Comparison of ENCODE assay signal across 8 mouse cellular contexts in the genomic region with DNA sequence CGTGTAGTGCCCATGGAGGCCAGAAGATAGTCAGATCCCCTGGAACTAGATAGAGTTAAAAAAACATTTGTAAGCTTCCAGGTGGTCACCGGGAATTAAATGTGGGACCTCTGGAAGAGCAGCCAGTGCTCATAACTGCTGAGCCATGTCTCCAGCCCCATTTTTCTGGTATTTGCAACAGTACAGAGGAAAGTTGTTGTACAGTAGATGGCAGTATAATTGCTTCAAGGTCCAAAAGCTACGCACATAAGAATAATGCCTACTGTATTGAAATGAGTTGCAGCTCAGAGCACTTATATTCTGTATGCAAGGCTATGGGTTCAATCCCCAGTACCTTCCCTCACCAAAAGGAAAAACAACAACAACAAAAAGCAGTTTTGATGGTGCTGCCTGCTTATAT. TPM values are rescaled to one million over a fixed set of nuclear protein-coding genes. Genes with fewer than 3 reads are reported as not detected.
DNase-seq lines count a peak whose midpoint lies in the region; ATAC-seq and TF ChIP-seq lines count a peak whose summit lies in the region.

No protein-coding gene starts in this region.

- H3K27ac ChIP-seq in hindbrain, embryonic 14.5 days: no peak overlapping the region
- H3K27ac ChIP-seq in midbrain, embryonic 14.5 days (replicated peaks; ENCODE audit: low read depth, low read length): no peak overlapping the region

- in situ Hi-C loops in Patski (cut with MboI; ENCODE audit: low pct_unique_long_range_greater_than_20kb): loop anchor here (5.0 kb wide), 1 partner anchor 96 kb away; no protein-coding TSS in a partner anchor

- peak; percentile 62 for TF ChIP-seq CTCF in Patski (IDR thresholded peaks at IDR 0.05)

- no peak overlapping the region for H3K9ac ChIP-seq in hindbrain, embryonic 14.5 days
- H3K9ac ChIP-seq in midbrain, embryonic 14.5 days (replicated peaks; ENCODE audit: low read length): no peak overlapping the region

- H3K36me3 ChIP-seq in hindbrain, embryonic 14.5 days (replicated peaks; ENCODE audit: control insufficient read depth, insufficient read depth): peaks cover 28% of the 10 kb centered on the region
- peaks cover 21% of the 10 kb centered on the region for H3K36me3 ChIP-seq in midbrain, embryonic 14.5 days (ENCODE audit: control insufficient read depth, insufficient read depth, low read length)

- H3K9me3 ChIP-seq in hindbrain, embryonic 14.5 days (ENCODE audit: control insufficient read depth, low read length): no peaks in the 10 kb centered on the region
- H3K9me3 ChIP-seq in midbrain, embryonic 14.5 days (ENCODE audit: control insufficient read depth, low read length): no peaks in the 10 kb centered on the region

- H3K27me3 ChIP-seq in Patski: no peaks in the 10 kb centered on the region
- no peaks in the 10 kb centered on the region for H3K27me3 ChIP-seq in hindbrain, embryonic 14.5 days (ENCODE audit: control insufficient read depth, insufficient read depth, low read length)
- H3K27me3 ChIP-seq in midbrain, embryonic 14.5 days (ENCODE audit: control insufficient read depth, insufficient read depth, low read length): no peaks in the 10 kb centered on the region

- peak overlapping the region; percentile 86 for H3K4me2 ChIP-seq in hindbrain, embryonic 14.5 days (replicated peaks)
- peak overlapping the region; percentile 93 for H3K4me2 ChIP-seq in midbrain, embryonic 14.5 days (ENCODE audit: low read length)

- ATAC-seq in Patski: no peak
- no peak for ATAC-seq in hindbrain, embryonic 14.5 days (ENCODE audit: low FRiP score)
- ATAC-seq in midbrain, embryonic 14.5 days (ENCODE audit: low FRiP score, low TSS enrichment): no peak
- no peak for ATAC-seq in activated CD4-positive, CD25-positive, alpha-beta regulatory T cell, adult 4 months

- POLR2A ChIA-PET in Patski (lab: Charles Lee): interaction anchor here (1.2 kb wide), 1 partner anchor 18 kb away, joined by 3 read pairs; no protein-coding TSS in a partner anchor

- CTCF ChIA-PET in Patski (lab: Charles Lee): interaction anchor here (1.0 to 5.8 kb wide), 5 partner anchors 10 to 99 kb away, joined by 3 to 23 read pairs (median 7); partner anchors contain the start of gene Lipt1

- 73% methylated on average over 3 of the region's 3 CpGs for WGBS in hindbrain, embryonic 14.5 days
- 77% methylated on average over 3 of the region's 3 CpGs for WGBS in midbrain, embryonic 14.5 days

- H3K4me1 ChIP-seq in hindbrain, embryonic 14.5 days (replicated peaks; ENCODE audit: control insufficient read depth, insufficient read depth, low read length): peaks cover 17% of the 10 kb centered on the region
- H3K4me1 ChIP-seq in midbrain, embryonic 14.5 days (ENCODE audit: control insufficient read depth, insufficient read depth, low read length): peaks cover 13% of the 10 kb centered on the region

- peak overlapping the region; percentile 60 for H3K4me3 ChIP-seq in hindbrain, embryonic 14.5 days (replicated peaks; ENCODE audit: low read length)
- no peak overlapping the region for H3K4me3 ChIP-seq in midbrain, embryonic 14.5 days (replicated peaks; ENCODE audit: low read depth, low read length)

- DNase-seq in kidney, adult 18-20 months: peak; percentile 9
- DNase-seq in kidney, adult 11 months: no peak
- DNase-seq in Patski (ENCODE audit: low read depth, low spot score): no peak
- DNase-seq in hindbrain, embryonic 14.5 days (ENCODE audit: low spot score): peak; percentile 34
- peak; percentile 29 for DNase-seq in midbrain, embryonic 14.5 days
- no peak for DNase-seq in ovary, postnatal 10 days (ENCODE audit: low spot score)
- no peak for DNase-seq in cerebellum, adult 11-12 months

RNA-seq across cellular contexts. Expression of gene Mrpl30, which starts 1.1 kb away (rescaled TPM):
- 138 TPM for polyA plus RNA-seq in Patski (2021)
- 259 and 310 TPM in 2 replicates for polyA plus RNA-seq in hindbrain, embryonic 14.5 days (2014; fragmentation: Nextera tagmentation; extraction: Ambion mirVana)
- 275 and 310 TPM in 2 replicates for polyA plus RNA-seq in midbrain, embryonic 14.5 days (2014; fragmentation: Nextera tagmentation; extraction: Ambion mirVana)
- polyA plus RNA-seq in activated CD4-positive, CD25-positive, alpha-beta regulatory T cell, adult 4 months (2017; shearing (Covaris generic)): 100 to 1,000 TPM; 236 to 269 TPM

RNA-seq across cellular contexts. Expression of gene Mitd1, which starts 1.2 kb away (rescaled TPM):
- polyA plus RNA-seq in Patski (2021): 22.5 TPM
- 12.5 and 13.7 TPM in 2 replicates for polyA plus RNA-seq in hindbrain, embryonic 14.5 days (2014; fragmentation: Nextera tagmentation; extraction: Ambion mirVana)
- polyA plus RNA-seq in midbrain, embryonic 14.5 days (2014; fragmentation: Nextera tagmentation; extraction: Ambion mirVana): 13.7 and 14.7 TPM in 2 replicates
- polyA plus RNA-seq in activated CD4-positive, CD25-positive, alpha-beta regulatory T cell, adult 4 months (2017; shearing (Covaris generic)): 10 to 100 TPM; 95.3 to 98.6 TPM

RNA-seq across cellular contexts. Expression of gene Lipt1, which starts 19.9 kb away (rescaled TPM):
- polyA plus RNA-seq in Patski (2021): 9.7 TPM
- polyA plus RNA-seq in hindbrain, embryonic 14.5 days (2014; fragmentation: Nextera tagmentation; extraction: Ambion mirVana): 7.9 and 9.0 TPM in 2 replicates
- polyA plus RNA-seq in midbrain, embryonic 14.5 days (2014; fragmentation: Nextera tagmentation; extraction: Ambion mirVana): 6.8 and 9.1 TPM in 2 replicates
- 1 to 10 TPM; 5.6 to 9.3 TPM for polyA plus RNA-seq in activated CD4-positive, CD25-positive, alpha-beta regulatory T cell, adult 4 months (2017; shearing (Covaris generic))

RNA-seq across cellular contexts. Expression of gene Lyg2, which starts 24.9 kb away (rescaled TPM):
- not detected for polyA plus RNA-seq in Patski (2021)
- not detected in 2 replicates for polyA plus RNA-seq in hindbrain, embryonic 14.5 days (2014; fragmentation: Nextera tagmentation; extraction: Ambion mirVana)
- polyA plus RNA-seq in midbrain, embryonic 14.5 days (2014; fragmentation: Nextera tagmentation; extraction: Ambion mirVana): not detected in 2 replicates
- polyA plus RNA-seq in activated CD4-positive, CD25-positive, alpha-beta regulatory T cell, adult 4 months (2017; shearing (Covaris generic)): not detected

RNA-seq across cellular contexts. Expression of gene Tsga10, which starts 25.2 kb away (rescaled TPM):
- polyA plus RNA-seq in Patski (2021): 4.1 TPM
- 14.4 and 14.9 TPM in 2 replicates for polyA plus RNA-seq in hindbrain, embryonic 14.5 days (2014; fragmentation: Nextera tagmentation; extraction: Ambion mirVana)
- polyA plus RNA-seq in midbrain, embryonic 14.5 days (2014; fragmentation: Nextera tagmentation; extraction: Ambion mirVana): 20.8 and 23.3 TPM in 2 replicates
- polyA plus RNA-seq in activated CD4-positive, CD25-positive, alpha-beta regulatory T cell, adult 4 months (2017; shearing (Covaris generic)): 1 to 10 TPM in 1 of 2 experiments, under 1 TPM in 1; 0.99 to 1.5 TPM

Comparison
In these comparisons a context has a peak if more than half of its experiments do, and no peak if none do; other contexts are left out.
1. DNase-seq: peak in kidney, adult 18-20 months (single experiment), hindbrain, embryonic 14.5 days (single experiment) and midbrain, embryonic 14.5 days (single experiment); none in kidney, adult 11 months (single experiment), Patski (single experiment), ovary, postnatal 10 days (single experiment) and cerebellum, adult 11-12 months (single experiment).